26 mouse cellular contexts compared by ENCODE assay signal in genomic region chr17:11617552-11617951, GRCm38 (mm10).
DNase-seq lines count a peak whose midpoint lies in the region; ATAC-seq and TF ChIP-seq lines count a peak whose summit lies in the region.
"Had no signal": no experiment of that assay in that cellular context is flagged by ENCODE, and none has a peak within 500 bp of the region (broad histone marks: within the 10 kb centered on the region; RNA-seq: fewer than 3 reads in every experiment).

No protein-coding gene starts in this region.

- 0 out of 2 replicates have a peak, but pooled peaks cover 3% of the 10 kb centered on the region for H3K27me3 ChIP-seq in forebrain, embryonic 14.5 days (replicated peaks; ENCODE audit: control insufficient read depth, insufficient read depth, low read length)
- H3K27me3 ChIP-seq in forebrain, embryonic 11.5 days (ENCODE audit: control insufficient read depth, insufficient read depth, low read length) = no peaks in the 10 kb centered on the region
- H3K27me3 ChIP-seq in forebrain, embryonic 16.5 days (replicated peaks; ENCODE audit: control insufficient read depth, insufficient read depth, low read length) = no peaks in the 10 kb centered on the region
- H3K27me3 ChIP-seq: heart, embryonic 15.5 days; hindbrain, embryonic 13.5 days; intestine, embryonic 15.5 days had no signal

- 66% methylated on average over 2 of the region's 2 CpGs for WGBS in forebrain, embryonic 14.5 days
- 88% methylated on average over 2 of the region's 2 CpGs for WGBS in forebrain, embryonic 11.5 days
- WGBS in forebrain, embryonic 16.5 days = 58% methylated on average over 2 of the region's 2 CpGs

- no peak overlapping the region for H3K27ac ChIP-seq in forebrain, embryonic 14.5 days (ENCODE audit: low read depth, low read length)
- no peak overlapping the region for H3K27ac ChIP-seq in forebrain, embryonic 11.5 days (ENCODE audit: low read depth, low read length)
- peak overlapping the region; percentile 51 for H3K27ac ChIP-seq in left cerebral cortex, adult 2 months
- 0 out of 2 replicates have a peak overlapping the region, but pooled peaks have one; percentile 39 for H3K27ac ChIP-seq in forebrain, embryonic 16.5 days (ENCODE audit: low read length)
- H3K27ac ChIP-seq: embryonic facial prominence, embryonic 13.5 days; gastrocnemius, adult 2 months; heart, embryonic 15.5 days; hindbrain, embryonic 10.5 days; hindbrain, embryonic 13.5 days; intestine, embryonic 15.5 days had no signal

- H3K9ac ChIP-seq in forebrain, embryonic 14.5 days (ENCODE audit: low read length) = no peak overlapping the region
- no peak overlapping the region for H3K9ac ChIP-seq in forebrain, embryonic 11.5 days (ENCODE audit: low read length)
- no peak overlapping the region for H3K9ac ChIP-seq in forebrain, embryonic 16.5 days (replicated peaks; ENCODE audit: low read depth, low read length)
- H3K9ac ChIP-seq: embryonic facial prominence, embryonic 13.5 days; heart, embryonic 12.5 days; heart, embryonic 15.5 days; hindbrain, embryonic 13.5 days; intestine, embryonic 15.5 days had no signal

- peak; percentile 45 for DNase-seq in forebrain, embryonic 14.5 days (ENCODE audit: low spot score)
- DNase-seq in forebrain, embryonic 11.5 days (ENCODE audit: low spot score) = no peak
- DNase-seq in left cerebral cortex, adult 2 months (ENCODE audit: extremely low spot score in 1 of 2, low spot score in 2 of 2) = no peak
- no peak for DNase-seq in left cerebral cortex, adult 8-10 months (ENCODE audit: low spot score in 2 of 2)
- no peak for DNase-seq in right cerebral cortex, postnatal 10 days (ENCODE audit: low spot score in 2 of 2)
- DNase-seq: adrenal gland, adult 2 months; adrenal gland, postnatal 14 days; cerebellum, adult 18-20 months; cerebellum, adult 9-10 months; cerebellum, postnatal 14 days; gastrocnemius, adult 2 months; gastrocnemius, postnatal 14 days; heart, adult 18-20 months; heart, postnatal 10 days; heart, postnatal 36 days; kidney, adult 11 months had no signal

- no peak for TF ChIP-seq CTCF in left cerebral cortex, adult 2 months (IDR thresholded peaks at IDR 0.05)

- no peaks in the 10 kb centered on the region for H3K36me3 ChIP-seq in forebrain, embryonic 14.5 days (ENCODE audit: control insufficient read depth, insufficient read depth, low read length)
- H3K36me3 ChIP-seq in forebrain, embryonic 11.5 days (ENCODE audit: control insufficient read depth, insufficient read depth, low read length) = no peaks in the 10 kb centered on the region
- H3K36me3 ChIP-seq in forebrain, embryonic 16.5 days (ENCODE audit: control insufficient read depth, insufficient read depth) = no peaks in the 10 kb centered on the region
- H3K36me3 ChIP-seq: embryonic facial prominence, embryonic 13.5 days; heart, embryonic 12.5 days; heart, embryonic 15.5 days; hindbrain, embryonic 10.5 days; hindbrain, embryonic 13.5 days; intestine, embryonic 15.5 days had no signal

- intact Hi-C loops in left cerebral cortex, adult 2 months (cut with DNase I) = loop anchor here (10.0 kb wide), 1 partner anchor 773 kb away; the partner anchor contains the start of genes Pacrg and Prkn

- no peak for ATAC-seq in forebrain, embryonic 14.5 days
- no peak for ATAC-seq in forebrain, embryonic 11.5 days (replicated peaks; ENCODE audit: low FRiP score)
- ATAC-seq in forebrain, embryonic 16.5 days = peak; percentile 66; the same call in 1 of the 2 replicates
- ATAC-seq: CD4-positive, CD25-positive, alpha-beta regulatory T cell, adult 4 months; hindbrain, embryonic 16.5 days; intestine, embryonic 15.5 days had no signal

- no peak overlapping the region for H3K4me3 ChIP-seq in forebrain, embryonic 14.5 days (ENCODE audit: low read depth, low read length)
- H3K4me3 ChIP-seq in forebrain, embryonic 11.5 days (ENCODE audit: low read depth, low read length) = no peak overlapping the region
- H3K4me3 ChIP-seq in left cerebral cortex, adult 2 months = no peak overlapping the region
- H3K4me3 ChIP-seq in forebrain, embryonic 16.5 days (replicated peaks; ENCODE audit: low read length) = no peak overlapping the region
- H3K4me3 ChIP-seq: embryonic facial prominence, embryonic 13.5 days; erythroblast, embryonic 14.5 days; gastrocnemius, adult 2 months; heart, embryonic 12.5 days; heart, embryonic 15.5 days; hindbrain, embryonic 10.5 days; hindbrain, embryonic 13.5 days; intestine, embryonic 15.5 days had no signal

- peaks cover 3% of the 10 kb centered on the region; the same call in 1 of the 2 replicates for H3K4me1 ChIP-seq in forebrain, embryonic 14.5 days (ENCODE audit: control insufficient read depth, insufficient read depth, low read length)
- H3K4me1 ChIP-seq in forebrain, embryonic 11.5 days (replicated peaks; ENCODE audit: control insufficient read depth, insufficient read depth, low read length) = no peaks in the 10 kb centered on the region
- peaks cover 21% of the 10 kb centered on the region; the same call in 1 of the 2 replicates for H3K4me1 ChIP-seq in forebrain, embryonic 16.5 days (replicated peaks; ENCODE audit: control insufficient read depth, insufficient read depth, low read length)
- H3K4me1 ChIP-seq: heart, embryonic 15.5 days had no signal

- H3K9me3 ChIP-seq in forebrain, embryonic 14.5 days (replicated peaks; ENCODE audit: control insufficient read depth, low read length) = no peaks in the 10 kb centered on the region
- H3K9me3 ChIP-seq in forebrain, embryonic 11.5 days (ENCODE audit: control insufficient read depth, low read length) = no peaks in the 10 kb centered on the region
- H3K9me3 ChIP-seq in forebrain, embryonic 16.5 days (ENCODE audit: control insufficient read depth, low read length) = no peaks in the 10 kb centered on the region
- H3K9me3 ChIP-seq: embryonic facial prominence, embryonic 13.5 days; heart, embryonic 12.5 days; heart, embryonic 15.5 days; hindbrain, embryonic 10.5 days; hindbrain, embryonic 13.5 days; intestine, embryonic 15.5 days had no signal

- no peak overlapping the region for H3K4me2 ChIP-seq in forebrain, embryonic 14.5 days (ENCODE audit: low read length)
- no peak overlapping the region for H3K4me2 ChIP-seq in forebrain, embryonic 11.5 days (ENCODE audit: low read depth, low read length, severe bottlenecking)
- H3K4me2 ChIP-seq in forebrain, embryonic 16.5 days (ENCODE audit: low read length) = no peak overlapping the region
- H3K4me2 ChIP-seq: embryonic facial prominence, embryonic 13.5 days; heart, embryonic 12.5 days; heart, embryonic 15.5 days; hindbrain, embryonic 13.5 days; intestine, embryonic 15.5 days had no signal

Comparison
In these comparisons a context has a peak if more than half of its experiments do, and no peak if none do; other contexts are left out.
1. H3K27ac ChIP-seq: peak in left cerebral cortex, adult 2 months (single experiment) and forebrain, embryonic 16.5 days (single experiment); none in forebrain, embryonic 14.5 days (single experiment) and forebrain, embryonic 11.5 days (single experiment).